Mouse (Mus musculus): Measurements from ENCODE around the gene 4930453N24Rik. TPM values are rescaled to one million over a fixed set of nuclear protein-coding genes. Genes with fewer than 3 reads are reported as not detected.
A peak's percentile ranks its signal among the peaks of the same experiment; 100 is the strongest.

Gene 4930453N24Rik
- total RNA-seq, 2 experiments from 2014 or later: 27.7 to 31.7 TPM

- DNase-seq: peak; percentile 25 to 44
Measured at GRCm38 (mm10) chr16:64723273-64724057, 47.5 kb downstream of the 4930453N24Rik start.

DNA sequence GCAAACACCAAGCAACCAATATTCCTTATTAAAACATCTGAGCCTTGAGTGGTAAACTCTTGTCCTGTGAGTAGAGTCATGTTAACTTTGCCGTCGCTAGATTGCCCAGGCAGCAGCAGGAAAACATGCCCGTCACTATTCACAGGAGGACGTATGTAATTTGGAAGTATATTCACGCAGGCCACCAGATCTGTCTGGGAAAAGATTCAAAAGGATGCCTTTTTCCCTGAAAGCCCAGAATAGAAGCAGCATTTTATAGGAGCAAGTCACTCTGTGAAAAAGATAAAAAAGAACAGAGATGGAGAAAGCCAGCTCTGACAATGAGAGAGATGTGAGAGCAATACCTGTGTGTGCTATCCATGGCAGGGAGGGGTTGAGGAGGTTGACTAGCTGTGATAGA is 49.4 kb downstream of the 4930453N24Rik start:
- DNase-seq: no peak

DNA sequence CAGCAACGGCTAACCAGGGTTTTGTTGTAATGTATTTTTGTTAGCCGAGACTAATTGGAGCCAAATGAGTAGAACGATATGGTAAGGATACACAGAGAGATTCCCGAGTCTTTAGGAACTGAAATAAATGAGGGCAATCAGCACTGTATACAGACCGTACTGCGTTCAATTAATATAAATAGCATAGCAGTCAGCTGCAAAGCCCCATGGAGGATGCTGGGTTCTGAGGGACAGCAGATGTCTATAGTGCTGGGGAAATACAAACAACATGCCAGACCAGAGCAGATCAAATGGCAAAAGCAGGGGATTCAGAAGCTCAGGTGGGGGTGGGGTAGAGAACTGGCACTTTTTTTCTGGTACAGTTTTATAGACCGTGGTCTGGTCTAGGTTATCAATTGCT is 51.9 kb downstream of the 4930453N24Rik start:
- DNase-seq: no peak

DNA sequence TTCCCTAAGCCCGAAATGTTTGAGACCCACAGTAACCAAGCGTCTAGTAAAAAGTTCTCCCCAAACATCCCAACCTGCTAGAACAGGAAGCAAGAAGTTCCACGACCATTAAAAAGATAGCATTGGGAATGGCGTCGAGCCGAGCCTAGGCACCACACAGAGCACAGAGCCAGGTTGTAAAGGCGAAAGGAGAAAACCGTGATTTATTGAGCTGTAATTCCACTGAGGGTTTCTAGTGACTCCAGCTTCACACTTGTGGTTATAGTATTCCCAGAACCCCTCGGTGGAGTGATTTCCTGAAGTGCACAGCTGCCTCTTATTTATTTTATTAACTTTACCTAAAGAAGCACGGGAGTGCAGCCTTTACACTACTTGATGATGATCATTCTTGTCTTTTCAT is 53.1 kb downstream of the 4930453N24Rik start:
- DNase-seq: no peak

- no peak for DNase-seq
Measured at GRCm38 (mm10) chr16:64711816-64712215, 59.1 kb downstream of the 4930453N24Rik start.

Other genes with a start within 250 kb of the 4930453N24Rik start
- gene Csnka2ip, start 168.8 kb downstream of the 4930453N24Rik start, total RNA-seq (2021): not detected
- 10 to 100 TPM; 18.7 to 23.3 TPM for gene Zfp654, start 80.5 kb upstream of the 4930453N24Rik start, total RNA-seq (2021)
- gene Cggbp1, start 80.8 kb upstream of the 4930453N24Rik start, total RNA-seq (2021): 100 to 1,000 TPM; 131 to 157 TPM